Mouse (Mus musculus): ENCODE measurements at regions not wholly inside any gene's neighbourhood (a gene's known extent, or its start where the extent isn't known, plus 50 kb on each side); places are given as distances from the start of the nearest gene placed in this dataset.
"Not testable (repeated sequence)": the region's sequence is repeated elsewhere in the genome, so short reads cannot be mapped to it uniquely, and the experiment has no call there.

GRCm38 (mm10) chr10:10116442-10116841, 215.6 kb upstream of the Stxbp5 start:
- peak; percentile 58 for ATAC-seq (ENCODE audit: insufficient number of reproducible peaks, low FRiP score, low TSS enrichment)

DNA sequence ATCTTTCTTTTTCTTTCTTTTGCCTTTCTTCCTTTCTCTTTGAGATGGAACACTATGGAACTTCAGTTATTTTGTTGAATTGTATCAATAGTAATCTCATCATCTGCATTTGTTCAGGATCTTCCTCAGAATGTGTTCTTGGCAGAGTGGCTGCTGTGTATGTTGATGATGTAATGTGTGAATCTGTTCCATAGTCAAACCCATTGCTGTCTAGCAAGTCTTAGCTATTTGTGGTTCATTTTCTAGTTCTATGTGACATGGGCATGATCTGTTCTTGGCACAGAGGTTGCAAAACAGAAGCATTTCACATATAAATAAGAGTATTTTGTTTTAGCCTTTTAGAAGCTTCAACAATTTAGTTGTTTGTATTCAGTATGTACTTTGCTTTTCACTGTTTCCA, 212.4 kb upstream of the Stxbp5 start:
- ATAC-seq (ENCODE audit: insufficient number of reproducible peaks, low FRiP score, low TSS enrichment), result no peak

DNA sequence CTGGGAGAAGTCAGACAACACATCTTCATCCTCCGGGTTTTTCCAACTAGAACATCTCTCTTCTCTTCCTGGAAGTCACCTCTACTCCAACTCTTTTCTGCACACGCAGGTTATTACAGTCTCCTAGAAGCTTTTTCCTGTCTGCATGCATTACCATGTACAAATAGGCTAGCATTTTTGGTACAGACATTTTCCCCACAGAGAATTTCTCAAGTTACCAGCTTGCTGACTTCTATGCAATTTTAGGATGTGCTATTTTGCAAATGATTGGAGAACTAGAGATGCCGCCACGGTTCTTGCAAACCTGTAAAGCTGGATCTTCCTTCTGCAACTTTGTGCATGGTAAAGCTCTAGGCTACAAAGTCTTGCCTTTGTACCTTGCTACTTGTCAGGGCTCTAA, 210.2 kb upstream of the Stxbp5 start:
- ATAC-seq (ENCODE audit: insufficient number of reproducible peaks, low FRiP score, low TSS enrichment), result no peak

- no peak for ATAC-seq (ENCODE audit: insufficient number of reproducible peaks, low FRiP score, low TSS enrichment)
These were observed 209.0 kb upstream of the Stxbp5 start for GRCm38 (mm10) chr10:10109867-10110266.

- peak; percentile 77 for ATAC-seq (ENCODE audit: insufficient number of reproducible peaks, low FRiP score, low TSS enrichment)
These were observed 206.2 kb upstream of the Stxbp5 start for GRCm38 (mm10) chr10:10107123-10107525.

DNA sequence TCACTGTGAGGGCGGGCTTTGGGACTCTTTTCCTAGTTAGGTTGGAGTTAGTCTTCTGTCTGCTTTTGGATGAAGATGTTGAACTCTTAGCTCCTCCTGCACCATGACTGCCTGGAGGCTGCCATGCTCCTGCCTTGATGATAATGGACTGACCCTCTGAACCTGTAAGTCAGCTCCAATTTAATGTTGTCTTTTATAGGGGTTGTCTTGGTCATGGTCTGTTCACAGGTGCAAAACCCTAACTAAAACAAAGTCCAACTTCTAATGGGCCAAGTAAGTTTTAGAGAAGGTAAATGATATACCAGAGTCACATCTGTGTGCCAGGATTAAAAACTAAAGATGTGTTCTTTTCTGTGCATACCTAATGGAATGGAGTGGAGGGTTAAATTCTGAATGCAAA, 205.8 kb upstream of the Stxbp5 start:
- 0 out of 2 replicates have a peak, but pooled peaks have one; percentile 4 for ATAC-seq (ENCODE audit: insufficient number of reproducible peaks, low FRiP score, low TSS enrichment)

- ATAC-seq (ENCODE audit: insufficient number of reproducible peaks, low FRiP score, low TSS enrichment), result no peak
These were observed 200.8 kb upstream of the Stxbp5 start for GRCm38 (mm10) chr10:10101641-10102040.

GRCm38 (mm10) chr10:10098521-10098920, 197.6 kb upstream of the Stxbp5 start:
- no peak for ATAC-seq (ENCODE audit: insufficient number of reproducible peaks, low FRiP score, low TSS enrichment)

DNA sequence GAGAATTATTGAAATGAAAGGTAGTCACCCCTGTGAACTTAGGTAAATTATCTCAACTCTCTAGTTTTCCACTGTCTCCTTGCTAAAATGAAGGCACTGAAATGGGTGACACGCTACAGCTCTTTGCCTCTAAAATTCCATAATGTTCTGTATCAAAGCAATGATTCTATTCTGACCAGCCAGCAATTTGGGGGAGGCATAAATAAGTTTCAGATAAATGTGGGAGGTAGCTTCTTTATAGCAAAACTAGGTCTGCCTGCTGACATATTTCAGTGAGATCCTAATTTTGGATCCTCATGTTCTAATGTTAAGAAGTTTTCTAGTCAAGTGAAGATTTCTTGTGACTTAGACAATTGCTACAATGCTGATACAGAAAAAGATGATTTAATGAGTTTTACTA, 193.2 kb upstream of the Stxbp5 start:
- no peak for ATAC-seq (ENCODE audit: insufficient number of reproducible peaks, low FRiP score, low TSS enrichment)

DNA sequence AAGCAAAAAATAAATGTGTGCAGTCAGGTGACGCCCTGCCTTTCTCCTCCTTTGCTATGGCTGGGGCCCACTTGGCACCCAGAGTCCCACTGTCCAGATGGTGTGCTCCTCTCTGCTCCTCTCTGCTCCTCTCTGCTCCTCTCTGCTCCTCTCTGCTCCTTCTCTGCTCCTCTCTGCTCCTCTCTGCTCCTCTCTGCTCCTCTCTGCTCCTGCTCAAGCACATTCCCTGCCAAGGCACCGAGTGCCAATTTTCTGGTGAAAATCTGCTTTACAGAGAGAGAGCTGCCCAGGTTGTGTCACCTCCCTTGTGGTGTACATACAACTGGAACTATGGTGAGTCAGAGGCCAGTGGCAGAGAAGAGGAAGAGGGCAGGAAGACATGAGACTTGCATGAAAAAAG, 192.8 kb upstream of the Stxbp5 start:
- ATAC-seq (ENCODE audit: insufficient number of reproducible peaks, low FRiP score, low TSS enrichment), result peak; percentile 95

GRCm38 (mm10) chr10:10085934-10086333, 185.1 kb upstream of the Stxbp5 start:
- no peak for ATAC-seq (ENCODE audit: insufficient number of reproducible peaks, low FRiP score, low TSS enrichment)

- no peak for ATAC-seq (ENCODE audit: insufficient number of reproducible peaks, low FRiP score, low TSS enrichment)
These were observed 169.3 kb upstream of the Stxbp5 start for GRCm38 (mm10) chr10:10070146-10070545.

GRCm38 (mm10) chr10:10069704-10070103, 168.8 kb upstream of the Stxbp5 start:
- not testable (repeated sequence) for ATAC-seq (ENCODE audit: insufficient number of reproducible peaks, low FRiP score, low TSS enrichment)

DNA sequence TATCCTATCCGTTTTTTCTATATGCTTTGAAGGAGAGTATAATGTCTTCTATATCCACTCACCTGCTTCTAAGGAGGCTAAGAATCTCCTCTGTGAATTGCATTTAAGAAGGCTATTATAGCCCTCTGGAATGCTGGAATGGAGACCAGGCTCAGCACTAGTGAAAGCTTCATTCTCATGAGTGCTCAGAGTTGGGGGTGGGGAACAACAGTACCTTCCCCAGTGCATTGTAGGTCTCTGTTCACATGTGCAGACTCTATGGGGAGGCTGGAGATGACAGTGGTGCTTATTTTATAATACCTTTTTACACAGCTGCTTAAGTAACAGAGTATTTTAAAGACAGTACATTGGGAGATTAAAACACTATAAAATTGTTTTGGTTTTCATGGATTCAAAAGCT, 145.9 kb upstream of the Stxbp5 start:
- no peak for ATAC-seq (ENCODE audit: insufficient number of reproducible peaks, low FRiP score, low TSS enrichment)

GRCm38 (mm10) chr10:10046318-10046717, 145.4 kb upstream of the Stxbp5 start:
- no peak for ATAC-seq (ENCODE audit: insufficient number of reproducible peaks, low FRiP score, low TSS enrichment)

- no peak for ATAC-seq (ENCODE audit: insufficient number of reproducible peaks, low FRiP score, low TSS enrichment)
These were observed 108.4 kb upstream of the Stxbp5 start for GRCm38 (mm10) chr10:10009244-10009643.

DNA sequence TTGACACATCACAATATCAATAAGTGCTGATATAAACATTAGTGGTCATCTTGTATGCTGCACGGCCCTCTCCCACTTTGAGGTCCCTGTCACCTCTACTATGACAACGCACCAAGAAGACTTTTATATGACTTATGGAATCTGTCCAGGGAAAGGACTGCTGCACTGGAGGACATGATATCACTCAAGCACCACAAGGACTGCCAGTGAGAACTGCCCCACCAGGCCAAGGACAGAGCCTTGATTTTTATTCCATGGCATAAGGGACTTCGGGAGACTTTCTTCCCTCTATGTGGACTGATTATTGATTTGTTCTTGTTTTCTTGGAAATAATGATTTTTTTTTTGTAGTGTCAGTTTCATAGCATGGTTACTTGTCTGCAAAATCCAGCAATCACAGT, 97.7 kb upstream of the Stxbp5 start:
- ATAC-seq (ENCODE audit: insufficient number of reproducible peaks, low FRiP score, low TSS enrichment), result no peak

- ATAC-seq (ENCODE audit: insufficient number of reproducible peaks, low FRiP score, low TSS enrichment), result no peak
These were observed 95.3 kb upstream of the Stxbp5 start for GRCm38 (mm10) chr10:9996211-9996610.

DNA sequence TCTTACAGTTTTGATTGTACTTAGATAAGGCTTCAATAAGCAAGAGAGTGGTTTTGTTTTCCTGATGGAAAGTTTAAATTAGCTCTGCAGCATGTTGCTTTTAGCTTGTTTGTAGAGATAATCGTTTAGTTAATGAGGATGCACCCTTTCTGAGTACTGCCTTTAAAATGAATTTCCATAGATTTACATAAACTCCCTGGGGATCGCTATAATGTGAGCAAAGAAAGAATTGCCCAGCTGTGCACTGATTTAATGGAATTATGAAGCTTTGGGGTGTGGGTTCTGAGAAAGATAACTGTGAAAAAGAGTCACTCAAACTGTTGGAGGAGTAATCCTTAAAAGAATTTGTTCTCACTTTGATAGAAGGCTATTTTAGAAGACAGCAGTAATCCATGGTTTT, 91.9 kb upstream of the Stxbp5 start:
- ATAC-seq (ENCODE audit: insufficient number of reproducible peaks, low FRiP score, low TSS enrichment), result no peak

DNA sequence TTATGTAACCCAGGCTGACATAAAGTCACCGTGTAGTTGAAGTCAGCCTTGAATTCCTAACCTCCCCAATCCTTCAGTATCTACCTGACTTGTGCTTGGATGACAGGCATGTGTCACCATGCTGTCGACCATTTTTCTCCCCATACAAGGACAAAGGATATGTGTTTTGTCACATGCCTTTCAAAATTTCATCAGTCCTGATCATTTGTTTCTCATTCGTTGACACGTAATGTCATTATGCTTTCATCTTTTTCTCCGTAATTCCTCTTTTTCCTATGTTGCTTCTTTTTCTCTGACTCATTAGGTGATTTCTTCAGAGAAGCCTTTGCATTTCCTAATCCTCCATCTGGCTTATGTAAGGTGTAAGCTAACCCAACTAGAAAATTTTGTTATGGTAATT, 84.5 kb upstream of the Stxbp5 start:
- no peak for ATAC-seq (ENCODE audit: insufficient number of reproducible peaks, low FRiP score, low TSS enrichment)

DNA sequence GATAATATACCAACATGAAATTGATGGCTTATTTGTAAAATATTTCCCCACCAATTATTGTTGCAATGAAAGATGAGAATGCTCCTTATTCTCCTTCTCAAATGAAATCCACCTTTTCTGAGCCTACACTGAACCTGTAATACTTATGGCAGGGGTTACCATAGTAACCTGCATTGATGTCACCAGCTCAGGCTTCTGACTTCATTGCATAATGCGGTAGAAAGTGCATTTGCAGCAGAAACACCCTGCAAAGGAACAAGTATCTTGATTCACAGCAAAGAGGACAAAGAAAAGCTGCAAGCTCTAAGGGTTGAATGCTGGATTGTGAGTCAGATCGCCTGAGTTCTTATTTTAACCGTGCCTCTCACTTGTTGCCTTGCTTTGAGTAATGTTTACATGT, 75.5 kb upstream of the Stxbp5 start:
- ATAC-seq (ENCODE audit: insufficient number of reproducible peaks, low FRiP score, low TSS enrichment), result no peak
